Comparison of ENCODE assay signal across 8 mouse cellular contexts in genomic region chr10:99298328-99299295, GRCm38 (mm10). TPM values are rescaled to one million over a fixed set of nuclear protein-coding genes. Genes with fewer than 3 reads are reported as not detected.
A peak's percentile ranks its signal among the peaks of the same experiment; 100 is the strongest.
DNase-seq lines count a peak whose midpoint lies in the region; ATAC-seq and TF ChIP-seq lines count a peak whose summit lies in the region.

No protein-coding gene starts in this region.

- H3K9ac ChIP-seq in midbrain, postnatal 0 days (replicated peaks; ENCODE audit: low read length, poor library complexity, severe bottlenecking) = no peak overlapping the region

- peaks cover 44% of the 10 kb centered on the region for H3K4me1 ChIP-seq in limb, embryonic 10.5 days
- H3K4me1 ChIP-seq in midbrain, postnatal 0 days (ENCODE audit: insufficient read depth, low read length) = no peaks in the 10 kb centered on the region; the same call in 1 of the 2 replicates
- H3K4me1 ChIP-seq in cerebellum, adult 2 months (ENCODE audit: control insufficient read depth, insufficient read depth, low read length) = no peaks in the 10 kb centered on the region

- H3K27me3 ChIP-seq in limb, embryonic 10.5 days (ENCODE audit: low read depth, poor library complexity, severe bottlenecking) = no peaks in the 10 kb centered on the region
- H3K27me3 ChIP-seq in midbrain, postnatal 0 days (ENCODE audit: insufficient read depth, low read length) = no peaks in the 10 kb centered on the region
- H3K27me3 ChIP-seq in cerebellum, adult 2 months (ENCODE audit: control insufficient read depth, insufficient read depth, low read length) = no peaks in the 10 kb centered on the region

- no peaks in the 10 kb centered on the region for H3K36me3 ChIP-seq in limb, embryonic 10.5 days
- no peaks in the 10 kb centered on the region for H3K36me3 ChIP-seq in midbrain, postnatal 0 days (ENCODE audit: insufficient read depth, low read length)

- no peak for ATAC-seq in midbrain, postnatal 0 days (ENCODE audit: low FRiP score)

- H3K9me3 ChIP-seq in limb, embryonic 10.5 days (replicated peaks) = no peaks in the 10 kb centered on the region
- H3K9me3 ChIP-seq in midbrain, postnatal 0 days (ENCODE audit: low read length) = no peaks in the 10 kb centered on the region

- DNase-seq in heart, adult 11 months = peak; percentile 93
- DNase-seq in heart, adult 8-10 months (ENCODE audit: low spot score) = no peak
- DNase-seq in forelimb bud, embryonic 11.5 days (ENCODE audit: low read depth, low spot score) = peak; percentile 91
- DNase-seq in limb, embryonic 10.5 days (ENCODE audit: low spot score) = peak; percentile 86
- peak; percentile 17 for DNase-seq in midbrain, postnatal 0 days (ENCODE audit: low spot score)
- no peak for DNase-seq in cerebellum, adult 2 months
- no peak for DNase-seq in ovary, adult 18-20 months (ENCODE audit: low spot score)
- no peak for DNase-seq in right cerebral cortex, postnatal 10 days (ENCODE audit: low spot score in 2 of 2)

- 7% methylated on average over 18 of the region's 18 CpGs for WGBS in limb, embryonic 10.5 days
- WGBS in midbrain, postnatal 0 days = 18% methylated on average over 18 of the region's 18 CpGs
- 48% methylated on average over 18 of the region's 18 CpGs for WGBS in cerebellum, adult 2 months

- peak overlapping the region; percentile 33 for H3K4me3 ChIP-seq in limb, embryonic 10.5 days
- no peak overlapping the region for H3K4me3 ChIP-seq in midbrain, postnatal 0 days (ENCODE audit: low read depth, low read length)
- H3K4me3 ChIP-seq in cerebellum, adult 2 months (replicated peaks; ENCODE audit: insufficient read depth, low read depth, low read length) = no peak overlapping the region

- peak overlapping the region; percentile 86 for H3K27ac ChIP-seq in limb, embryonic 10.5 days
- no peak overlapping the region for H3K27ac ChIP-seq in midbrain, postnatal 0 days (ENCODE audit: low read depth, low read length)
- H3K27ac ChIP-seq in cerebellum, adult 2 months (ENCODE audit: insufficient read depth, low read length) = no peak overlapping the region

- no peak for TF ChIP-seq POLR2A in cerebellum, adult 2 months (IDR thresholded peaks at IDR 0.05; ENCODE audit: borderline replicate concordance, insufficient read depth, low read length)

- TF ChIP-seq CTCF in midbrain, postnatal 0 days (IDR thresholded peaks at IDR 0.05) = no peak
- no peak for TF ChIP-seq CTCF in cerebellum, adult 2 months (IDR thresholded peaks at IDR 0.05; ENCODE audit: borderline replicate concordance, insufficient read depth, low read depth, low read length)

- no peak overlapping the region for H3K4me2 ChIP-seq in midbrain, postnatal 0 days (ENCODE audit: low read depth, low read length, poor library complexity, severe bottlenecking)

RNA-seq across cellular contexts. Expression of gene Dusp6, which starts 35.6 kb away (rescaled TPM):
- total RNA-seq in heart, adult 8-10 months (2022) = 10 to 100 TPM; 12.9 to 18.7 (median 15.2) TPM
- polyA plus RNA-seq in limb, embryonic 10.5 days (2016; fragmentation: Nextera tagmentation; extraction: Ambion mirVana) = 206 and 223 TPM in 2 replicates
- total RNA-seq in midbrain, postnatal 0 days (2014; rRNA removed) = 47.7 and 52.1 TPM in 2 replicates
- 23.5 and 25.4 TPM in 2 replicates for polyA plus RNA-seq in midbrain, postnatal 0 days (2015; fragmentation: Nextera tagmentation; extraction: Ambion mirVana)
- 20.2 and 20.5 TPM in 2 replicates for polyA plus RNA-seq in cerebellum, adult 2 months (2012; rRNA removed)

Comparison
In these comparisons a context has a peak if more than half of its experiments do, and no peak if none do; other contexts are left out.
1. DNase-seq: peak in heart, adult 11 months (single experiment), forelimb bud, embryonic 11.5 days (single experiment), limb, embryonic 10.5 days (single experiment) and midbrain, postnatal 0 days (single experiment); none in heart, adult 8-10 months (single experiment), cerebellum, adult 2 months (0 of 2), ovary, adult 18-20 months (single experiment) and right cerebral cortex, postnatal 10 days (0 of 2).